Mouse (Mus musculus) left cerebral cortex, postnatal 4 days (tissue): ENCODE results near the gene Zdhhc18. TPM values are rescaled to one million over a fixed set of nuclear protein-coding genes. Genes with fewer than 3 reads are reported as not detected.
"Not testable (repeated sequence)": the region's sequence is repeated elsewhere in the genome, so short reads cannot be mapped to it uniquely, and the experiment has no call there.

Experiments used
- DNase-seq: peaks from one replicate; pipeline ENCODE4 v3.0.0-alpha.2; 2022
- intact Hi-C: fragments of 180-260 bp; cut with DNase I; formaldehyde crosslinking; loops from one replicate; pipeline ENCODE4 v1.15.1; 2025
- total RNA-seq, 2 experiments: library from RNA; stranded (reverse); gene quantifications; 2 replicates each; pipeline ENCODE4 v1.2.3; 2021

Zdhhc18 gene
- total RNA-seq, 2 experiments from 2014 or later = 37.1 to 37.8 TPM

- intact Hi-C loops = no loop called here
Observed at GRCm38 (mm10) chr4:133666199-133666598, 16.2 kb upstream of the Zdhhc18 start.

GRCm38 (mm10) chr4:133665118-133665517 lies 15.2 kb upstream of the Zdhhc18 start:
- DNase-seq = peak; percentile 85
- intact Hi-C loops = no loop called here

More at GRCm38 (mm10) chr4:133666199-133666598, 16.2 kb upstream of the Zdhhc18 start:
- DNase-seq = no peak

- intact Hi-C loops = no loop called here
Observed at GRCm38 (mm10) chr4:133662945-133663344, 13.0 kb upstream of the Zdhhc18 start.

GRCm38 (mm10) chr4:133662421-133662820 lies 12.5 kb upstream of the Zdhhc18 start:
- intact Hi-C loops = no loop called here

More at GRCm38 (mm10) chr4:133662945-133663344, 13.0 kb upstream of the Zdhhc18 start:
- DNase-seq = no peak

GRCm38 (mm10) chr4:133660193-133661155 lies 10.5 kb upstream of the Zdhhc18 start:
- DNase-seq = peak; percentile 99
- intact Hi-C loops = no loop called here

More at GRCm38 (mm10) chr4:133662421-133662820, 12.5 kb upstream of the Zdhhc18 start:
- no peak for DNase-seq

GRCm38 (mm10) chr4:133659497-133660192 lies 9.7 kb upstream of the Zdhhc18 start:
- intact Hi-C loops = no loop called here
- no peak for DNase-seq

- DNase-seq = no peak
- intact Hi-C loops = no loop called here
Observed at GRCm38 (mm10) chr4:133658729-133659128, 8.8 kb upstream of the Zdhhc18 start.

GRCm38 (mm10) chr4:133657829-133658458 lies 8.0 kb upstream of the Zdhhc18 start:
- intact Hi-C loops = no loop called here
- no peak for DNase-seq

GRCm38 (mm10) chr4:133656997-133657396 lies 7.0 kb upstream of the Zdhhc18 start:
- intact Hi-C loops = no loop called here
- no peak for DNase-seq

GRCm38 (mm10) chr4:133656294-133656693 lies 6.3 kb upstream of the Zdhhc18 start:
- DNase-seq = no peak
- intact Hi-C loops = no loop called here

- DNase-seq, intact Hi-C loops: not testable (repeated sequence)
Observed at GRCm38 (mm10) chr4:133654070-133654469, 4.1 kb upstream of the Zdhhc18 start.

- DNase-seq = no peak
- intact Hi-C loops = no loop called here
Observed at GRCm38 (mm10) chr4:133652746-133653145, 2.8 kb upstream of the Zdhhc18 start.

GRCm38 (mm10) chr4:133651986-133652385 lies 2.0 kb upstream of the Zdhhc18 start:
- intact Hi-C loops = no loop called here
- DNase-seq = no peak

GRCm38 (mm10) chr4:133651445-133651844 lies 1.5 kb upstream of the Zdhhc18 start:
- intact Hi-C loops = no loop called here

GRCm38 (mm10) chr4:133649464-133649863 lies 490 bp downstream of the Zdhhc18 start:
- DNase-seq, intact Hi-C loops: not testable (repeated sequence)

More at GRCm38 (mm10) chr4:133651445-133651844, 1.5 kb upstream of the Zdhhc18 start:
- DNase-seq = no peak

GRCm38 (mm10) chr4:133645680-133646079 lies 4.3 kb downstream of the Zdhhc18 start:
- DNase-seq = no peak
- intact Hi-C loops = no loop called here

GRCm38 (mm10) chr4:133645195-133645594 lies 4.8 kb downstream of the Zdhhc18 start:
- no peak for DNase-seq
- intact Hi-C loops = no loop called here

GRCm38 (mm10) chr4:133634043-133634410 lies 15.9 kb downstream of the Zdhhc18 start:
- DNase-seq = no peak

GRCm38 (mm10) chr4:133633332-133634042 lies 16.5 kb downstream of the Zdhhc18 start:
- DNase-seq = peak; percentile 84
- intact Hi-C loops = no loop called here

More at GRCm38 (mm10) chr4:133634043-133634410, 15.9 kb downstream of the Zdhhc18 start:
- intact Hi-C loops = no loop called here
